Mouse (Mus musculus): Measurements from ENCODE around the gene Plpp6. TPM values are rescaled to one million over a fixed set of nuclear protein-coding genes. Genes with fewer than 3 reads are reported as not detected.

The Plpp6 gene
- total RNA-seq, 2 experiments from 2014 or later, result 2.9 to 3.1 TPM

Other genes starting within 250 kb of the Plpp6 start
- gene Slc1a1, start 128.9 kb upstream of the Plpp6 start, total RNA-seq (2021), result 1 to 10 TPM; 1.4 to 1.5 TPM
- 1 to 10 TPM in 1 of 2 experiments, not detected in 1; 1.2 TPM for gene 4430402I18Rik, start 3.8 kb downstream of the Plpp6 start, total RNA-seq (2021)
- 10 to 100 TPM; 26.6 to 33.8 TPM for gene Cdc37l1, start 26.4 kb downstream of the Plpp6 start, total RNA-seq (2021)
- gene Ak3, start 84.0 kb downstream of the Plpp6 start, total RNA-seq (2021), result 10 to 100 TPM; 54.4 to 54.5 TPM
- gene Rcl1, start 137.4 kb downstream of the Plpp6 start, total RNA-seq (2021), result 10 to 100 TPM; 11.2 to 12.9 TPM

Measured in gastrocnemius, postnatal 14 days (tissue).